Mouse (Mus musculus) lung, postnatal 14 days (tissue): ENCODE measurements at regions not wholly inside any gene's neighbourhood (a gene's known extent, or its start where the extent isn't known, plus 50 kb on each side); places are given as distances from the start of the nearest gene placed in this dataset.

Experiments used
- DNase-seq: peaks from one replicate; pipeline ENCODE4 v3.0.0; 2021

- no peak for DNase-seq
These were observed 305.5 kb downstream of the Irs2 start for GRCm38 (mm10) chr8:10702755-10703154.

- DNase-seq: no peak
These were observed 306.0 kb downstream of the Irs2 start for GRCm38 (mm10) chr8:10702248-10702647.

DNA sequence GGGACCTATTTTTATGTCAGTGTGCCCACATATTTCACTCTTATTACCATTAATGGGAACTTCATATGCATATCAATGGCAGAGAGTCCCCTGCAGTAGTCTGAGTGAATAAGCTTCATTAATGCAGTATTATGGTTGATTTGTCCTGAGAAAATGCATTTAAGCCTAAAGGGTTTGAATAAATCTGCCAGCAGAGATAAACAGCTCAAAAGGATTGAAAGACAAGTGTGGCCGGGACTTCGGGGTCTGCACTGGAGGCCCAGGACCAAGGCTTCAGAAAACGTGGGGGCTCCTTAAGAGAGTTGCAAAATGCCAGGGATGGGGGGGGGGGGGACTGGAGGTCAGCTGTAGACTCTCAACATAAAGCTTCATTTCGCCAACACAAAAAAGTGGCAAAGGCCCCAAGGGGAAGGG, 306.6 kb downstream of the Irs2 start:
- DNase-seq: no peak

GRCm38 (mm10) chr8:10701226-10701625, 307.0 kb downstream of the Irs2 start:
- DNase-seq: no peak

GRCm38 (mm10) chr8:10699669-10700068, 308.6 kb downstream of the Irs2 start:
- no peak for DNase-seq

DNA sequence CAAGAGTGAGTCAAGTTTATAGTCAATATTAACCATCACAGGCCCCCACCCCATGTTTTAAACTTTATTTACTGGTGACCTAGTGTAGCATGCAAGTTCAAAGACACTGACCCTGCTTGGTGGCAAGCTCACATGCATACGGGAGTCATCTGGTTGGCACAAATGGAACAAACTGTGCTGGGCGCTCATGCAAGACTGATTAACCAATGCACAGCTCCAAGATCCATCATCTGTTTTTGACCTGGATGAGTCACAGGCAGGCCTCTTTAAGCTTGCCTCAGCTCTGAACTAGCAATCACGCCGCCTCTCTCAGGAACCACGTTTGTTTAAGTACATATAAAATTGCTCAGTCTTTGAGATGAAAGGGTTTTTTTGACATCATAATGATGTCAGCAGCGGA, 313.1 kb downstream of the Irs2 start:
- no peak for DNase-seq

- no peak for DNase-seq
These were observed 317.6 kb downstream of the Irs2 start for GRCm38 (mm10) chr8:10690659-10691058.

GRCm38 (mm10) chr8:10689881-10690280, 318.4 kb downstream of the Irs2 start:
- DNase-seq: no peak

GRCm38 (mm10) chr8:10687867-10688561, 320.2 kb downstream of the Irs2 start:
- DNase-seq: no peak
